19 mouse cellular contexts compared by ENCODE assay signal in genomic region chr2:75014994-75015728, GRCm38 (mm10).
"Had no signal": no experiment of that assay in that cellular context is flagged by ENCODE, and none has a peak within 500 bp of the region (broad histone marks: within the 10 kb centered on the region; RNA-seq: fewer than 3 reads in every experiment).

No protein-coding gene starts in this region.

- H3K9ac ChIP-seq: limb, embryonic 12.5 days; liver, embryonic 12.5 days; liver, embryonic 15.5 days; lung, embryonic 15.5 days; midbrain, embryonic 13.5 days had no signal

- ATAC-seq: liver, embryonic 12.5 days; midbrain, embryonic 13.5 days; midbrain, embryonic 16.5 days had no signal

- H3K27me3 ChIP-seq: midbrain, embryonic 13.5 days had no signal

- H3K4me3 ChIP-seq: limb, embryonic 12.5 days; liver, embryonic 12.5 days; liver, embryonic 15.5 days; lung, embryonic 15.5 days; megakaryocyte, embryonic 14.5 days; midbrain, embryonic 10.5 days; midbrain, embryonic 13.5 days; myocyte had no signal

- H3K4me1 ChIP-seq: liver, embryonic 12.5 days; liver, embryonic 15.5 days; megakaryocyte, embryonic 14.5 days; midbrain, embryonic 10.5 days; midbrain, embryonic 13.5 days had no signal

- H3K9me3 ChIP-seq: limb, embryonic 12.5 days; liver, embryonic 12.5 days; liver, embryonic 15.5 days; lung, embryonic 15.5 days; megakaryocyte, embryonic 14.5 days; midbrain, embryonic 10.5 days; midbrain, embryonic 13.5 days had no signal

- DNase-seq: kidney, adult 18-20 months; kidney, postnatal 10 days; kidney, postnatal 36 days; liver; lung, adult 18-20 months; lung, postnatal 10 days; lung, postnatal 36 days; thymus, adult 18-20 months; thymus, postnatal 14 days; thymus, postnatal 4 days had no signal

- H3K27ac ChIP-seq: limb, embryonic 12.5 days; liver, embryonic 12.5 days; liver, embryonic 15.5 days; lung, embryonic 15.5 days; midbrain, embryonic 10.5 days; midbrain, embryonic 13.5 days had no signal

- H3K4me2 ChIP-seq: limb, embryonic 12.5 days; liver, embryonic 12.5 days; liver, embryonic 15.5 days; lung, embryonic 15.5 days; midbrain, embryonic 13.5 days had no signal

- H3K36me3 ChIP-seq: limb, embryonic 12.5 days; liver, embryonic 12.5 days; liver, embryonic 15.5 days; lung, embryonic 15.5 days; midbrain, embryonic 10.5 days; midbrain, embryonic 13.5 days had no signal
